ENCODE assay signal across 15 mouse cellular contexts in the genomic region with DNA sequence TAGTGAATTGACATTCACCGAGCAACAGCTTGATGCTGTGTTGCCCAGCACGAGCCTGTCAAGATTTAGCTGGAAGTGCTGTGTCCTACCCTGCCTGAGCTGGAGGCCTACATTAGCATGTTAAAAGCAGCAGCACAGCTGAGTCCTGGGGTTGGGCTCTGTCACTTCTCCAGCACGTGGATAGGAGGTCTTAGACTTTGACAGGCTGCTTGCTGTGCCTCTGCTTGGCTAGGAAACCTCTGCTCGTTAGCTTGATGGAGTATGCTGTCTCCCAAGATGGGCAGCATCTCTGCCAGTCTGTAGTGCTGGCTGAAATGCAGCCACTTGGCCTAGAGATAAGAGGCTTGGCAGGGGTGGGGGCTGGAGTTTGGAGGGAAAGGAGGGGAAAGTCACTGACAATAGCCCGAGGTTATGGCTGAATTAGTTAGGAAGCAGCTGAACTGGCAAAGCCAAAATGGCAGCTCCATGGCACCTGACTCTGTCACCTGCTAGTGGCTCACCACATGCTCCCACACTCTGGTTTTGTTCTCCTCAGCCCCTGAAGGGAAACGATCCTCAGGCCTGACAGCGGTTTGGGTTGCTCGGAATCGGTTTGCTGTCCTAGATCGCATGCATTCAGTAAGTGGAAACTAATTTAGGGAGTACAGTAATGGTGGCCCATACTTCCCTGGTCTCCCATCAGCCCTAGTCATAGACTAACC. TPM values are rescaled to one million over a fixed set of nuclear protein-coding genes. Genes with fewer than 3 reads are reported as not detected.
DNase-seq lines count a peak whose midpoint lies in the region; ATAC-seq lines count a peak whose summit lies in the region.
"Had no signal": no experiment of that assay in that cellular context is flagged by ENCODE, and none has a peak within 500 bp of the region (broad histone marks: within the 10 kb centered on the region; RNA-seq: fewer than 3 reads in every experiment).

No protein-coding gene starts in this region.

- no peak overlapping the region for H3K27ac ChIP-seq in heart, embryonic 16.5 days (ENCODE audit: low read length)
- H3K27ac ChIP-seq in hindbrain, embryonic 12.5 days: no peak overlapping the region
- H3K27ac ChIP-seq in midbrain, embryonic 16.5 days (ENCODE audit: low read length): no peak overlapping the region
- H3K27ac ChIP-seq: embryonic facial prominence, embryonic 10.5 days; gastrocnemius, adult 2 months; liver, embryonic 15.5 days had no signal

- 67% methylated on average over 10 of the region's 10 CpGs for WGBS in heart, embryonic 16.5 days
- 68% methylated on average over 10 of the region's 10 CpGs for WGBS in hindbrain, embryonic 12.5 days
- WGBS in midbrain, embryonic 16.5 days: 63% methylated on average over 10 of the region's 10 CpGs

- intact Hi-C loops in heart, postnatal 14 days (cut with DNase I): no loop called here

- no peak overlapping the region for H3K9ac ChIP-seq in heart, embryonic 16.5 days (ENCODE audit: low read length)
- H3K9ac ChIP-seq in hindbrain, embryonic 12.5 days: no peak overlapping the region
- no peak overlapping the region for H3K9ac ChIP-seq in midbrain, embryonic 16.5 days (ENCODE audit: low read depth, low read length)
- H3K9ac ChIP-seq: liver, embryonic 15.5 days had no signal

- peaks cover 69% of the 10 kb centered on the region for H3K36me3 ChIP-seq in heart, embryonic 16.5 days (ENCODE audit: control insufficient read depth, insufficient read depth)
- peaks cover 97% of the 10 kb centered on the region for H3K36me3 ChIP-seq in hindbrain, embryonic 12.5 days
- peaks cover 65% of the 10 kb centered on the region for H3K36me3 ChIP-seq in midbrain, embryonic 16.5 days (ENCODE audit: control insufficient read depth, insufficient read depth, low read length)

- H3K4me1 ChIP-seq in heart, embryonic 16.5 days (ENCODE audit: control insufficient read depth, insufficient read depth, low read length): 0 out of 2 replicates have a peak, but pooled peaks cover 3% of the 10 kb centered on the region
- no peaks in the 10 kb centered on the region for H3K4me1 ChIP-seq in hindbrain, embryonic 12.5 days
- H3K4me1 ChIP-seq in midbrain, embryonic 16.5 days (ENCODE audit: control insufficient read depth, insufficient read depth, low read length): no peaks in the 10 kb centered on the region
- H3K4me1 ChIP-seq: embryonic facial prominence, embryonic 10.5 days; liver, embryonic 15.5 days had no signal

- no peaks in the 10 kb centered on the region for H3K27me3 ChIP-seq in heart, embryonic 16.5 days (ENCODE audit: control insufficient read depth, insufficient read depth, low read length)
- no peaks in the 10 kb centered on the region for H3K27me3 ChIP-seq in hindbrain, embryonic 12.5 days
- H3K27me3 ChIP-seq in midbrain, embryonic 16.5 days (ENCODE audit: control insufficient read depth, insufficient read depth, low read depth, low read length): no peaks in the 10 kb centered on the region
- H3K27me3 ChIP-seq: liver, embryonic 15.5 days had no signal

- no peak overlapping the region for H3K4me3 ChIP-seq in heart, embryonic 16.5 days (ENCODE audit: low read length)
- H3K4me3 ChIP-seq in hindbrain, embryonic 12.5 days: no peak overlapping the region
- no peak overlapping the region for H3K4me3 ChIP-seq in midbrain, embryonic 16.5 days (ENCODE audit: low read depth, low read length)
- H3K4me3 ChIP-seq: embryonic facial prominence, embryonic 10.5 days; gastrocnemius, adult 2 months; liver, embryonic 15.5 days had no signal

- no peak overlapping the region for H3K4me2 ChIP-seq in heart, embryonic 16.5 days (ENCODE audit: low read depth, low read length)
- H3K4me2 ChIP-seq in hindbrain, embryonic 12.5 days (replicated peaks): no peak overlapping the region
- no peak overlapping the region for H3K4me2 ChIP-seq in midbrain, embryonic 16.5 days (ENCODE audit: low read length)
- H3K4me2 ChIP-seq: liver, embryonic 15.5 days had no signal

- no peaks in the 10 kb centered on the region for H3K9me3 ChIP-seq in heart, embryonic 16.5 days (replicated peaks; ENCODE audit: control insufficient read depth, low read length)
- H3K9me3 ChIP-seq in hindbrain, embryonic 12.5 days (replicated peaks): no peaks in the 10 kb centered on the region
- no peaks in the 10 kb centered on the region for H3K9me3 ChIP-seq in midbrain, embryonic 16.5 days (replicated peaks; ENCODE audit: control insufficient read depth, low read length, poor library complexity, severe bottlenecking)
- H3K9me3 ChIP-seq: embryonic facial prominence, embryonic 10.5 days; liver, embryonic 15.5 days had no signal

- ATAC-seq in heart, embryonic 16.5 days (replicated peaks; ENCODE audit: extremely low read depth, insufficient read depth, low FRiP score): peak; percentile 52; the same call in 1 of the 2 replicates
- peak; percentile 40; the same call in 1 of the 2 replicates for ATAC-seq in hindbrain, embryonic 12.5 days (ENCODE audit: low FRiP score)
- ATAC-seq in midbrain, embryonic 16.5 days: peak; percentile 77
- ATAC-seq: activated CD4-positive, CD25-positive, alpha-beta regulatory T cell, adult 4 months had no signal

- no peak for DNase-seq in heart, postnatal 14 days
- peak; percentile 52 for DNase-seq in ZHBTc4 (ENCODE audit: low read depth, low spot score)
- no peak for DNase-seq in lung, postnatal 14 days
- DNase-seq in kidney, adult 11 months: no peak
- DNase-seq: cerebellum, adult 9-10 months; gastrocnemius, adult 2 months; layer of hippocampus, adult 9-11 months; right cerebral cortex, postnatal 4 days had no signal

RNA-seq across cellular contexts. Expression of gene Pex19, which starts 18.6 kb away (rescaled TPM):
- 130 and 135 TPM in 2 replicates for polyA plus RNA-seq in heart, embryonic 16.5 days (2015; fragmentation: Nextera tagmentation; extraction: Ambion mirVana)
- total RNA-seq in heart, postnatal 14 days (2021): 100 to 1,000 TPM; 122 to 124 TPM
- 178 and 183 TPM in 2 replicates for polyA plus RNA-seq in hindbrain, embryonic 12.5 days (2016; fragmentation: Nextera tagmentation; extraction: Ambion mirVana)
- 160 and 162 TPM in 2 replicates for polyA plus RNA-seq in midbrain, embryonic 16.5 days (2015; fragmentation: Nextera tagmentation; extraction: Ambion mirVana)

RNA-seq across cellular contexts. Expression of gene Ncstn, which starts 25.3 kb away (rescaled TPM):
- 106 and 109 TPM in 2 replicates for polyA plus RNA-seq in heart, embryonic 16.5 days (2015; fragmentation: Nextera tagmentation; extraction: Ambion mirVana)
- total RNA-seq in heart, postnatal 14 days (2021): 10 to 100 TPM; 54.9 to 59.5 TPM
- 128 and 132 TPM in 2 replicates for polyA plus RNA-seq in hindbrain, embryonic 12.5 days (2016; fragmentation: Nextera tagmentation; extraction: Ambion mirVana)
- polyA plus RNA-seq in midbrain, embryonic 16.5 days (2015; fragmentation: Nextera tagmentation; extraction: Ambion mirVana): 105 and 107 TPM in 2 replicates

RNA-seq across cellular contexts. Expression of gene Copa, which starts 25.6 kb away (rescaled TPM):
- 170 and 179 TPM in 2 replicates for polyA plus RNA-seq in heart, embryonic 16.5 days (2015; fragmentation: Nextera tagmentation; extraction: Ambion mirVana)
- total RNA-seq in heart, postnatal 14 days (2021): 100 to 1,000 TPM; 118 to 124 TPM
- 233 and 256 TPM in 2 replicates for polyA plus RNA-seq in hindbrain, embryonic 12.5 days (2016; fragmentation: Nextera tagmentation; extraction: Ambion mirVana)
- polyA plus RNA-seq in midbrain, embryonic 16.5 days (2015; fragmentation: Nextera tagmentation; extraction: Ambion mirVana): 209 and 222 TPM in 2 replicates

RNA-seq across cellular contexts. Expression of gene Dcaf8, which starts 40.0 kb away (rescaled TPM):
- polyA plus RNA-seq in heart, embryonic 16.5 days (2015; fragmentation: Nextera tagmentation; extraction: Ambion mirVana): 117 and 129 TPM in 2 replicates
- total RNA-seq in heart, postnatal 14 days (2021): 100 to 1,000 TPM; 117 to 122 TPM
- polyA plus RNA-seq in hindbrain, embryonic 12.5 days (2016; fragmentation: Nextera tagmentation; extraction: Ambion mirVana): 136 and 137 TPM in 2 replicates
- 84.7 and 84.9 TPM in 2 replicates for polyA plus RNA-seq in midbrain, embryonic 16.5 days (2015; fragmentation: Nextera tagmentation; extraction: Ambion mirVana)

RNA-seq across cellular contexts. Expression of gene Nhlh1, which starts 50.6 kb away (rescaled TPM):
- polyA plus RNA-seq in heart, embryonic 16.5 days (2015; fragmentation: Nextera tagmentation; extraction: Ambion mirVana): not detected in 2 replicates
- total RNA-seq in heart, postnatal 14 days (2021): not detected
- polyA plus RNA-seq in hindbrain, embryonic 12.5 days (2016; fragmentation: Nextera tagmentation; extraction: Ambion mirVana): 14.5 and 15.3 TPM in 2 replicates
- 0.45 and 1.2 TPM in 2 replicates for polyA plus RNA-seq in midbrain, embryonic 16.5 days (2015; fragmentation: Nextera tagmentation; extraction: Ambion mirVana)
- total RNA-seq: gastrocnemius, adult 2 months had no signal
- polyA plus RNA-seq: activated CD4-positive, CD25-positive, alpha-beta regulatory T cell, adult 4 months; kidney, embryonic 16.5 days; liver, embryonic 15.5 days had no signal
